Mouse (Mus musculus) MEL (cell line): ENCODE data around the gene Ptgr2. TPM values are rescaled to one million over a fixed set of nuclear protein-coding genes. Genes with fewer than 3 reads are reported as not detected.

Source experiments
- DNase-seq: peaks from one replicate; pipeline ENCODE4 v3.0.0; 2011; ENCODE audit warnings: low read depth, low spot score
- H3K27ac ChIP-seq: 2 replicates; pipeline ENCODE4 v1.5.1; 2012; ENCODE audit warnings: low read depth, mild to moderate bottlenecking, control low read depth, low read length, moderate library complexity; ENCODE audit not compliant: control insufficient read depth
- H3K27me3 ChIP-seq, 2 experiments: fragments of 150-350 bp in 1 of 2; sonication (generic) in 1 of 2; 2 replicates each; pipeline ENCODE4 v1.6.1; 2012; ENCODE audit warnings: low read length in 2 of 2, mild to moderate bottlenecking in 2 of 2, improper control_type of control experiment in 1 of 2, moderate library complexity in 1 of 2; ENCODE audit not compliant: insufficient read depth in 2 of 2, control insufficient read depth in 1 of 2
- H3K36me3 ChIP-seq, 2 experiments: 2 replicates each; pipeline ENCODE4 v1.6.1; 2012 to 2014; ENCODE audit warnings: low read length in 2 of 2, improper control_type of control experiment in 1 of 2, inconsistent platforms in 1 of 2, mild to moderate bottlenecking in 1 of 2; ENCODE audit not compliant: insufficient read depth in 2 of 2, control insufficient read depth in 1 of 2
- H3K4me1 ChIP-seq, 2 experiments: fragments of 150-350 bp in 1 of 2; sonication (generic) in 1 of 2; 2 replicates each; pipeline ENCODE4 v1.6.1; 2012; ENCODE audit warnings: low read length in 2 of 2, improper control_type of control experiment in 1 of 2, mild to moderate bottlenecking in 1 of 2; ENCODE audit not compliant: insufficient read depth in 2 of 2, control insufficient read depth in 1 of 2
- H3K4me3 ChIP-seq, 2 experiments: fragments of 150-350 bp in 1 of 2; sonication (generic) in 1 of 2; 2 replicates each; pipeline ENCODE4 v1.5.1; 2012; ENCODE audit warnings: low read depth in 2 of 2, low read length in 2 of 2, mild to moderate bottlenecking in 2 of 2, moderate library complexity in 2 of 2, control low read depth in 1 of 2, improper control_type of control experiment in 1 of 2; ENCODE audit not compliant: control insufficient read depth in 1 of 2, insufficient read depth in 1 of 2
- H3K79me2 ChIP-seq: 2 replicates; pipeline ENCODE4 v1.6.1; 2012; ENCODE audit warnings: mild to moderate bottlenecking, low read length, moderate library complexity; ENCODE audit not compliant: control insufficient read depth, poor library complexity, insufficient read depth
- H3K9ac ChIP-seq: 2 replicates; pipeline ENCODE4 v1.6.1; 2012; ENCODE audit warnings: low read depth, mild to moderate bottlenecking, control low read depth, low read length, moderate library complexity; ENCODE audit not compliant: control insufficient read depth, poor library complexity, severe bottlenecking
- H3K9me3 ChIP-seq: fragments of 150-350 bp; sonication (generic); replicated peaks from 2 replicates; pipeline ENCODE4 v1.6.1; 2012; ENCODE audit warnings: mild to moderate bottlenecking, low read length, improper control_type of control experiment, moderate library complexity; ENCODE audit not compliant: insufficient read depth
- BHLHE40 ChIP-seq: IDR thresholded peaks from 2 replicates; pipeline ENCODE4 v1.6.1; 2012; ENCODE audit warnings: low read depth, mild to moderate bottlenecking, inconsistent platforms, low read length, improper control_type of control experiment, borderline replicate concordance
- EP300 ChIP-seq, 2 experiments: IDR thresholded peaks; 2 replicates each; pipeline ENCODE4 v1.6.1; 2011; ENCODE audit warnings: improper control_type of control experiment in 2 of 2, low read length in 2 of 2, low read depth in 1 of 2, mild to moderate bottlenecking in 1 of 2
- ETS1 ChIP-seq: IDR thresholded peaks from 2 replicates; pipeline ENCODE4 v1.6.1; 2012; ENCODE audit warnings: low read depth, mild to moderate bottlenecking, inconsistent platforms, low read length, improper control_type of control experiment, moderate library complexity
- GATA1 ChIP-seq: IDR thresholded peaks from 2 replicates; pipeline ENCODE4 v1.6.1; 2011; ENCODE audit warnings: low read depth, low read length, improper control_type of control experiment
- JUND ChIP-seq: IDR thresholded peaks from 2 replicates; pipeline ENCODE4 v1.6.1; 2011; ENCODE audit warnings: low read depth, mild to moderate bottlenecking, improper control_type of control experiment, low read length
- MAX ChIP-seq: IDR thresholded peaks from 2 replicates; pipeline ENCODE4 v1.6.1; 2011; ENCODE audit warnings: low read length, improper control_type of control experiment
- MXI1 ChIP-seq: IDR thresholded peaks from 2 replicates; pipeline ENCODE4 v1.6.1; 2011; ENCODE audit warnings: mild to moderate bottlenecking, low read depth, low read length, improper control_type of control experiment
- NELFE ChIP-seq: IDR thresholded peaks from 2 replicates; pipeline ENCODE4 v1.6.1; 2011; ENCODE audit warnings: low read depth, low read length, improper control_type of control experiment
- NRF1 ChIP-seq: IDR thresholded peaks from 2 replicates; pipeline ENCODE4 v1.6.1; 2014; ENCODE audit warnings: low read depth, mild to moderate bottlenecking, inconsistent platforms, low read length, improper control_type of control experiment, moderate library complexity; ENCODE audit not compliant: poor library complexity, insufficient read depth, severe bottlenecking
- POLR2AphosphoS2 ChIP-seq: IDR thresholded peaks from 2 replicates; pipeline ENCODE4 v1.6.1; 2011; ENCODE audit warnings: low read length, improper control_type of control experiment
- RAD21 ChIP-seq: IDR thresholded peaks from 2 replicates; pipeline ENCODE4 v1.6.1; 2011; ENCODE audit warnings: mild to moderate bottlenecking, low read depth, low read length, improper control_type of control experiment
- SMC3 ChIP-seq: IDR thresholded peaks from 2 replicates; pipeline ENCODE4 v1.6.1; 2011; ENCODE audit warnings: low read depth, low read length, improper control_type of control experiment
- ZKSCAN1 ChIP-seq: IDR thresholded peaks from 2 replicates; pipeline ENCODE4 v1.6.1; 2012; ENCODE audit warnings: low read depth, mild to moderate bottlenecking, inconsistent platforms, low read length, improper control_type of control experiment, moderate library complexity
- polyA plus RNA-seq, 2 experiments: library from polyadenylated mRNA; stranded (reverse) in 1 of 2; unstranded in 1 of 2; fragments of >175 nt in 1 of 2; fragments of >200 nt in 1 of 2; gene quantifications; 2 replicates each; pipeline versions ENCODE4 v1.2.1 to v1.2.4; 2012; ENCODE audit warnings: low replicate concordance in 2 of 2, low read depth in 1 of 2; ENCODE audit not compliant: insufficient read length in 2 of 2, insufficient read depth in 1 of 2, missing spikeins in 1 of 2
- total RNA-seq: library from RNA; depleted of rRNA; stranded (reverse); fragments of 300-350 nt; gene quantifications from 2 replicates; pipeline ENCODE4 v1.2.3, GENCODE M21; 2012

The Ptgr2 gene
- total and polyA plus RNA-seq, 3 experiments = 33.0 to 35.9 TPM; not detected in 1

GRCm38 (mm10) chr12:84278901-84279300 lies 6.1 kb upstream of the Ptgr2 start:
- Histone ChIP-seq H3K27ac (no peak overlapping the region), H3K4me1 (0 out of 4 replicates have a peak, but pooled peaks cover 0 to 5% of the 10 kb centered on the region in 2 experiments), H3K36me3 (peaks cover 0 to 4% of the 10 kb centered on the region in 2 experiments; a peak in 2 of 4 replicates), H3K9me3 (no peaks in the 10 kb centered on the region), H3K9ac (no peak overlapping the region), H3K79me2 (no peaks in the 10 kb centered on the region)
- DNase-seq = no peak
- TF ChIP-seq BHLHE40 (no peak), ETS1 (no peak), NELFE (no peak), ZKSCAN1 (no peak), SMC3 (no peak)
- TF ChIP-seq, all 39 proteins: peak for 0
- no peaks in the 10 kb centered on the region for H3K27me3 ChIP-seq
- H3K4me3 ChIP-seq = no peak overlapping the region

GRCm38 (mm10) chr12:84284391-84284790 lies 641 bp upstream of the Ptgr2 start:
- H3K4me1 ChIP-seq = peaks cover 0 to 14% of the 10 kb centered on the region in 2 experiments; a peak in 2 of 4 replicates
- no peaks in the 10 kb centered on the region for H3K9me3 ChIP-seq
- H3K9ac ChIP-seq = peak overlapping the region; percentile 90
- no peaks in the 10 kb centered on the region for H3K27me3 ChIP-seq
- peak; percentile 61 for DNase-seq
- H3K4me3 ChIP-seq = peak overlapping the region; percentile 66 to 67
- H3K36me3 ChIP-seq = peaks cover 0 to 14% of the 10 kb centered on the region in 2 experiments; a peak in 2 of 4 replicates
- TF ChIP-seq MXI1 (peak; percentile 9; the same call in 1 of the 2 replicates), EP300 (IDR thresholded peaks at IDR 0.05; ENCODE audit: low read depth in 1 of 2, low read length in 2 of 2) (peak in 1 of 2 experiments; percentile 1; a peak in 1 of 4 replicates), NRF1 (no peak)
- H3K27ac ChIP-seq = peak overlapping the region; percentile 93
- H3K79me2 ChIP-seq = peaks cover 15% of the 10 kb centered on the region

DNA sequence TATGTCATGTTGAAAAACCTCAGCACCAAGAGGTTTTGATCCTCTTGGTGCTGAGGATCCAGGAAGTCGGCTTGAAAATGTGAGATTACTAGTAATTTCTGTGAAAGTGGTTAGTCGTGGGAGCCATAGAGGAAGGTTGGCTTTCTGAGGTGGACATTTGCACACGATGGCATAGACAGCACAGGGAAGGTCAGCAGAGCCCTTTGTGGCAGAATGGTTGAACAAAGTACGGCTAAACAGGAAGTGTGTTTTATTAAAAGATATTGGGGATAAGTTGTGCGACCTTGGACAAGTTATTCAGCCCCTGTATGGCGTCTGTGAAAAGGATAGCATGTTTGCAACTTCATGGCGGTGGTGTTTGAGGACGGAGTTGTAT lies 549 bp downstream of the Ptgr2 start:
- Histone ChIP-seq H3K9me3 (no peaks in the 10 kb centered on the region), H3K4me1 (peaks cover 0 to 14% of the 10 kb centered on the region in 2 experiments; a peak in 2 of 4 replicates), H3K79me2 (peaks cover 15% of the 10 kb centered on the region), H3K9ac (peak overlapping the region; percentile 78), H3K36me3 (peaks cover 0 to 14% of the 10 kb centered on the region in 2 experiments; a peak in 2 of 4 replicates), H3K4me3 (peak overlapping the region; percentile 67 to 71), H3K27ac (peak overlapping the region; percentile 86), H3K27me3 (no peaks in the 10 kb centered on the region)
- TF ChIP-seq MXI1 = peak; percentile 7; the same call in 1 of the 2 replicates
- TF ChIP-seq MAX = no peak
- no peak for TF ChIP-seq POLR2AphosphoS2
- no peak for TF ChIP-seq JUND
- TF ChIP-seq RAD21 = no peak
- no peak for TF ChIP-seq GATA1
- DNase-seq = no peak
